Mouse (Mus musculus) adrenal gland, postnatal 14 days (tissue): Measurements from ENCODE around the gene Rnase1. TPM values are rescaled to one million over a fixed set of nuclear protein-coding genes. Genes with fewer than 3 reads are reported as not detected.

Source experiments
- total RNA-seq: library from RNA; stranded (reverse); gene quantifications from 2 replicates; pipeline ENCODE4 v1.2.3, GENCODE M21; 2021

The Rnase1 gene
- total RNA-seq, 1 experiment from 2014 or later, result not detected

Other genes with a start within 250 kb of the Rnase1 start
- 1.1 and 1.5 TPM in 2 replicates for gene Klhl33, start 249.3 kb downstream of the Rnase1 start, total RNA-seq
- 60.9 TPM in 2 replicates for gene Osgep, start 221.9 kb downstream of the Rnase1 start, total RNA-seq
- 66.1 and 71.3 TPM in 2 replicates for gene Apex1, start 221.8 kb downstream of the Rnase1 start, total RNA-seq
- gene Pip4p1, start 215.9 kb downstream of the Rnase1 start, total RNA-seq, result 44.3 and 47.2 TPM in 2 replicates
- 55.0 and 61.3 TPM in 2 replicates for gene Pnp, start 215.7 kb downstream of the Rnase1 start, total RNA-seq
- gene Gm49342, start 202.3 kb downstream of the Rnase1 start, total RNA-seq, result 51.4 and 57.2 TPM in 2 replicates
- gene Pnp2, start 190.8 kb downstream of the Rnase1 start, total RNA-seq, result 2.6 and 3.1 TPM in 2 replicates
- 0.33 TPM in 1 of 2 replicates, not detected in the other for gene Rnase10, start 139.0 kb downstream of the Rnase1 start, total RNA-seq
- gene Rnase9, start 104.9 kb downstream of the Rnase1 start, total RNA-seq, result not detected in 2 replicates
- not detected in 2 replicates for gene Rnase11, start 96.6 kb downstream of the Rnase1 start, total RNA-seq
- not detected in 2 replicates for gene Rnase12, start 89.1 kb downstream of the Rnase1 start, total RNA-seq
- not detected in 2 replicates for gene Olfr750, start 72.3 kb downstream of the Rnase1 start, total RNA-seq
- 56.5 and 131 TPM in 2 replicates for gene Rnase4, start 55.7 kb downstream of the Rnase1 start, total RNA-seq
- gene Ang, start 55.6 kb downstream of the Rnase1 start, total RNA-seq, result 6.0 and 37.1 TPM in 2 replicates
- not detected in 2 replicates for gene Eddm3b, start 32.4 kb downstream of the Rnase1 start, total RNA-seq
- 1.3 and 4.5 TPM in 2 replicates for gene Rnase6, start 22.9 kb downstream of the Rnase1 start, total RNA-seq
- gene Rnase2b, start 15.5 kb upstream of the Rnase1 start, total RNA-seq, result not detected in 2 replicates
- not detected in 2 replicates for gene Ang2, start 52.4 kb upstream of the Rnase1 start, total RNA-seq
- gene Ear14, start 56.6 kb upstream of the Rnase1 start, total RNA-seq, result not detected in 2 replicates
- 1.4 and 1.9 TPM in 2 replicates for gene Rnase2a, start 109.3 kb upstream of the Rnase1 start, total RNA-seq
- not detected in 2 replicates for gene Gm7247, start 215.0 kb upstream of the Rnase1 start, total RNA-seq